Mouse (Mus musculus) small intestine, adult 2 months (tissue): ENCODE measurements around the gene Tgoln1. TPM values are rescaled to one million over a fixed set of nuclear protein-coding genes. Genes with fewer than 3 reads are reported as not detected.

Experiments used
- H3K27ac ChIP-seq: fragments of 200-500 bp; 2 replicates; pipeline ENCODE4 v1.5.1; 2012; ENCODE audit warnings: low read depth, low read length, control low read depth, inconsistent platforms; ENCODE audit not compliant: insufficient read depth
- H3K27me3 ChIP-seq: fragments of 200-500 bp; 2 replicates; pipeline ENCODE4 v1.6.1; 2012; ENCODE audit warnings: mild to moderate bottlenecking, moderate library complexity, low read length, inconsistent platforms; ENCODE audit not compliant: control insufficient read depth, insufficient read depth
- H3K36me3 ChIP-seq: fragments of 200-500 bp; 2 replicates; pipeline ENCODE4 v1.6.1; 2012; ENCODE audit warnings: mild to moderate bottlenecking, low read length, control low read depth, inconsistent platforms; ENCODE audit not compliant: control insufficient read depth, insufficient read depth
- H3K4me1 ChIP-seq: fragments of 200-500 bp; 2 replicates; pipeline ENCODE4 v1.6.1; 2012; ENCODE audit warnings: low read length, inconsistent platforms, mixed read lengths; ENCODE audit not compliant: control insufficient read depth, insufficient read depth, insufficient read length
- H3K4me3 ChIP-seq: fragments of 200-500 bp; 2 replicates; pipeline ENCODE4 v1.5.1; 2012; ENCODE audit warnings: low read depth, mild to moderate bottlenecking, control low read depth, inconsistent platforms, low read length, moderate library complexity
- CTCF ChIP-seq: fragments of 200-500 bp; IDR thresholded peaks from 2 replicates; pipeline ENCODE4 v1.5.1; 2012; ENCODE audit warnings: low read depth, mild to moderate bottlenecking, control low read depth, inconsistent platforms, low read length, moderate library complexity, mixed read lengths; ENCODE audit not compliant: insufficient replicate concordance, insufficient read length; ENCODE audit errors: extremely low read depth
- POLR2A ChIP-seq: fragments of 200-500 bp; IDR thresholded peaks from 2 replicates; pipeline ENCODE4 v1.6.1; 2012; ENCODE audit warnings: low read depth, mild to moderate bottlenecking, control low read depth, inconsistent platforms, low read length, moderate library complexity
- WGBS: fragments of 180-500 bp; shearing (Covaris S2); methylation state at CpG from one replicate; pipeline ENCODE4 v1.1.7; 2018; 5-methylcytosine and 5-hydroxymethylcytosine counted together
- polyA plus RNA-seq: library from polyadenylated mRNA; depleted of rRNA; stranded (reverse); fragments of >200 nt; gene quantifications from 2 replicates; pipeline ENCODE4 v1.2.3, GENCODE M21; 2012; rRNA removed

The Tgoln1 gene
- polyA plus RNA-seq, 1 experiment, result 24.1 TPM

DNA sequence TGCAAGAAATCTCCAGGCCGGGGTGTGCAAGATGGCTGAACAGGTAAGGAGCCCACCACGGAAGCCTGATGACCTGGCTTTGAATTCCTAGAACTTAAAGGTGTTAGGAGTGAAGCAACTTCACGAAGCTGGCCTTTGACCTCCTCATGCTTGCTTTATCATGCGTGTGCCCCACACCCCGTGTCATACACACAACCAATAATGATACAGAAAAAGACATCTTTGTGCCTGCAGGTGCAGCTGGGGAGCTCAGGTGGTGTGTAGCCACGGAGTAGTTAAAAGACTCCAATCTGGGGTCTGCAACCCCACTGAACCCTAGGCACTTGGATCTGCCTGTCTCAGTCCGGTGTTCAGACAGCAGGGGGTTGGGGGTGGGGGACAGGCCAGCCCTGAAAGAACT is 51.3 kb downstream of the Tgoln1 start:
- no peak overlapping the region for H3K27ac ChIP-seq
- no peaks in the 10 kb centered on the region for H3K27me3 ChIP-seq
- H3K4me3 ChIP-seq, result no peak overlapping the region
- peaks cover 7% of the 10 kb centered on the region for H3K36me3 ChIP-seq
- 39% methylated on average over 7 of the region's 7 CpGs for WGBS
- no peaks in the 10 kb centered on the region; the same call in 1 of the 2 replicates for H3K4me1 ChIP-seq
- TF ChIP-seq POLR2A (no peak), CTCF (no peak)

DNA sequence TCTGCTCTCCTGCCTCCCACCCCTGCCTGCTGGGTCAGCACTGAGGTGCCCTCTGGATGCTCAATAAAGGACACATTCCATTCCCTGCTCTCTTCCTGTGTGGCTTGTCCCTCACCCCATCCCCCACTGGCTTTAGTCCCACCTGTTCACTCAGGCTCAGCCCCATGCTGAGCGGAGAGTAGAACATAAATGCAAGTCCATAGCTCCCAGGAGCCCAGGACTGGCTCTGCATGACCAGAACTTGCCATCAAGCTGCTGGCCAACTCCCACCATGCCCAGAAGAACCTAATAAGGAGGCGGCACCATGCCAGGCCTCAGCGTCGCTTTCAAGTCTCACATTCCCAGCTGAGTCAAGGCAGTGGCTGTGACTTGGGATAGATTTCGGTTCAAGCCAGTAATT is 53.9 kb downstream of the Tgoln1 start:
- H3K4me3 ChIP-seq, result no peak overlapping the region
- H3K36me3 ChIP-seq, result peaks cover 3% of the 10 kb centered on the region
- WGBS, result 91% methylated on average over 5 of the region's 5 CpGs
- no peaks in the 10 kb centered on the region; the same call in 1 of the 2 replicates for H3K4me1 ChIP-seq
- no peak for TF ChIP-seq POLR2A
- TF ChIP-seq CTCF, result no peak
- no peaks in the 10 kb centered on the region for H3K27me3 ChIP-seq
- no peak overlapping the region for H3K27ac ChIP-seq

DNA sequence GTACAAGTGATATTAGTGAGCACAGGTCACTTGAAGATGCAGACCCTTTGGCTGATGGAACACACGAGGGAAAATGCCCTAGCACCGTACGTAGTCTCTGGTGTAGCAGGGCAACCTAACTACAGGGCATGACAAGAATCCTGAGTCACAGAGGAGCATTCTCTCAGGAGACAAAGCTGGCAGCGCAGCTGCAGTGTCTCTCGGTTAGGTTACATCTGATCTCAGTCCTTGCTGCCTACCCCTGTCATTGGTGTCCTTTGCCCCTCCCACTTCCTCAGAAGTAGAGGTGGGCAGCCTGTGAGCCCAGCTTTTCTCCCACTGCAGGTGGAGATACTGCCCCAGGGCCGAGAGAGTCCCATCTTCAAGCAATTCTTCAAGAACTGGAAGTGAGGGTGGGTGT is 54.3 kb downstream of the Tgoln1 start:
- no peaks in the 10 kb centered on the region; the same call in 1 of the 2 replicates for H3K4me1 ChIP-seq
- no peak overlapping the region for H3K27ac ChIP-seq
- no peak for TF ChIP-seq POLR2A
- no peak for TF ChIP-seq CTCF
- 75% methylated on average over 6 of the region's 6 CpGs for WGBS
- H3K36me3 ChIP-seq, result peaks cover 2% of the 10 kb centered on the region; the same call in 1 of the 2 replicates
- no peak overlapping the region for H3K4me3 ChIP-seq
- H3K27me3 ChIP-seq, result no peaks in the 10 kb centered on the region

DNA sequence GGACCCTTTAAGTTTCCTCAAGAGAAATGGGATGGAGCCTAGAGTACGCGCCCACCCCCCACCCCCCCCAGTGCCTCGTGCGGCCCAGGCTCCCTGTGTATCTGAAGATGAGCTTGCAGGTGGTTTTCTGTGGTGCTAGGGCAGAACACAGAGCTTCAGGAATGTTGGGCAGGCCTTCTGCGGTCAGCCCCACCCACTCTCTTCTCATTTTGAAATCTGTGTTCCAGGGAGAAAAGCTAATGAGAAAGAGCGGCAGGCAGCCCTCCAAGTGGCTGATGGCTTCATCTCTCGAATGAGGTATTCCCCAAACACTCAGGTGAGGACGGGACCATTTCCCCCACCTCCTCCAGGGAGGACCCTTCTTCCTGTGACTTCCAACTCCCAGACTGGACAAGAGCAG is 56.0 kb downstream of the Tgoln1 start:
- TF ChIP-seq CTCF (no peak), POLR2A (no peak)
- no peak overlapping the region for H3K4me3 ChIP-seq
- 83% methylated on average over 8 of the region's 8 CpGs for WGBS
- peaks cover 2% of the 10 kb centered on the region; the same call in 1 of the 2 replicates for H3K36me3 ChIP-seq
- H3K4me1 ChIP-seq, result no peaks in the 10 kb centered on the region; the same call in 1 of the 2 replicates
- H3K27ac ChIP-seq, result no peak overlapping the region
- no peaks in the 10 kb centered on the region for H3K27me3 ChIP-seq

Other genes with a start within 250 kb of the Tgoln1 start
- gene Vamp5, start 236.5 kb downstream of the Tgoln1 start, polyA plus RNA-seq, result 14.8 and 19.8 TPM in 2 replicates
- 124 and 243 TPM in 2 replicates for gene Vamp8, start 226.3 kb downstream of the Tgoln1 start, polyA plus RNA-seq
- gene Ggcx, start 202.7 kb downstream of the Tgoln1 start, polyA plus RNA-seq, result 5.6 and 6.1 TPM in 2 replicates
- gene Mat2a, start 177.4 kb downstream of the Tgoln1 start, polyA plus RNA-seq, result 19.5 and 20.1 TPM in 2 replicates
- 9.9 and 22.2 TPM in 2 replicates for gene Sh2d6, start 95.3 kb downstream of the Tgoln1 start, polyA plus RNA-seq
- gene Capg, start 72.6 kb downstream of the Tgoln1 start, polyA plus RNA-seq, result 17.5 and 53.4 TPM in 2 replicates
- 13.3 and 22.3 TPM in 2 replicates for gene Elmod3, start 18.6 kb downstream of the Tgoln1 start, polyA plus RNA-seq
- gene Retsat, start 18.5 kb downstream of the Tgoln1 start, polyA plus RNA-seq, result 51.6 and 70.7 TPM in 2 replicates
- gene Tcf7l1, start 172.3 kb upstream of the Tgoln1 start, polyA plus RNA-seq, result 4.7 and 5.8 TPM in 2 replicates